Mouse (Mus musculus): ENCODE measurements at regions not wholly inside any gene's neighbourhood (a gene's known extent, or its start where the extent isn't known, plus 50 kb on each side); places are given as distances from the start of the nearest gene placed in this dataset.

DNA sequence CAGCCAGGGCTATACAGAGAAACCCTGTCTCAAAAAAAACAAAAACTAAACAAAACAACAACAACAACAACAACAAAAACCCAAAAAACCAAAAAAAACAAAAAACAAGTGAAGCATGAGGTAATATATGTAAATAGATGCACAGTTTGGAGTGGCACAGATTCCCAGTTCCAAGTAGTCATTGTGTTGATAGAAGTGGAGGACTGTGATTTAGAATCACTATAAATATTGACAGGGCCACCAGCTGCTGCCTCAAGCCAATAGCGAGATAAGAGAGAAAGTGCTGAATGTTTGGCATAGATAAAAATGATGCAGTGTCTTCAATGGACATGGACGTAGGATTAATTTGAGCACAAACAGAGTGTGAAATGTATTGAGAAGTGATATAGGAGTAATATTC, 266.9 kb upstream of the Cntnap5a start:
- 58% methylated on average over 2 of the region's 2 CpGs for WGBS
- peak; percentile 61; the same call in 1 of the 2 replicates for ATAC-seq (ENCODE audit: low FRiP score, low read depth)

DNA sequence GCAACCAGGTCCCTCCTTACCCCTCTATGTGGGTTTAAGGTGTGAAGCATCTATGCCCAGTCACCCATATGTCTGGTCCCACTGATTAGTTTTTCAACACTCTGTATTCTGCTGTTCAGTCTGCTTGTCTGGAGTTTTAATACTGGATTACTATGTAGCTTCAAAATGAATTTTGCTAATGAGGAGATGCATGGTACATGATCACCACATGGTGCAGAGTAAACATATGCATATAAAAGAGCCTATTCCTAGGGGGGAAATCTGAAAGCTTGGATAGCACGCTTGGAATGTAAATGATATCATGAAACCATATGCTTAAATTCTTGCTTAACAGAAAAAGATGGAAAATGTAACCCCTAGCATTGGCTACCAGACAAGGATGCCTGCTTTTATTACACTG, 262.1 kb upstream of the Cntnap5a start:
- H3K9me3 ChIP-seq, result no peaks in the 10 kb centered on the region
- H3K9ac ChIP-seq, result no peak overlapping the region
- no peak overlapping the region for H3K4me3 ChIP-seq
- H3K4me2 ChIP-seq (replicated peaks), result no peak overlapping the region
- no peak overlapping the region for H3K27ac ChIP-seq
- H3K36me3 ChIP-seq, result no peaks in the 10 kb centered on the region
- no peaks in the 10 kb centered on the region for H3K27me3 ChIP-seq (replicated peaks)
- WGBS, result 61% methylated on average over 1 of the region's 1 CpGs
- ATAC-seq (ENCODE audit: low FRiP score, low read depth), result peak; percentile 41; the same call in 1 of the 2 replicates
- no peaks in the 10 kb centered on the region for H3K4me1 ChIP-seq

More for the DNA sequence above, 266.9 kb upstream of the Cntnap5a start:
- no peak overlapping the region for H3K9ac ChIP-seq
- no peaks in the 10 kb centered on the region for H3K4me1 ChIP-seq
- no peaks in the 10 kb centered on the region for H3K36me3 ChIP-seq
- no peak overlapping the region for H3K4me3 ChIP-seq
- H3K9me3 ChIP-seq, result no peaks in the 10 kb centered on the region
- no peak overlapping the region for H3K27ac ChIP-seq
- H3K4me2 ChIP-seq (replicated peaks), result no peak overlapping the region
- H3K27me3 ChIP-seq (replicated peaks), result no peaks in the 10 kb centered on the region

DNA sequence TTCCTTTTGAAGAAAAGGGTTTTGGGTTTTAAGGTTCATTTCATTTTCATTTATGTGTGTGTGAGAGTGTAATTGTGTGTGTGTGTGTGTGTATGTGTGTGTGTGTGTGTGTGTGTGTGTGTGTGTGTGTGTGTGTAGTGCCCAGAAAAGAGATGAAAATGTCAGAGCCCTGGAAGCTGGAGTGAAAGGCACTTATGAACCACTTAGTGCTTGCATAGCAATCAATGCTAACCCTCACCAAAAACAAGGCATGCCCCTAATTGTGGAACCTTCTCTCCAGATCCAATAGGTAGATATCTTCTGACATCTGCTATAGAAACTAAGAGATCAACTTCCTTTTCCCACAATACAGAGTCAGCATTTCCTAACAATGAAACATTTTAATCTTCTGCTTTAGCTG, 261.6 kb upstream of the Cntnap5a start:
- Histone ChIP-seq H3K4me3 (no peak overlapping the region), H3K9ac (no peak overlapping the region), H3K9me3 (no peaks in the 10 kb centered on the region), H3K27ac (no peak overlapping the region), H3K27me3 (replicated peaks) (no peaks in the 10 kb centered on the region), H3K4me1 (no peaks in the 10 kb centered on the region), H3K4me2 (replicated peaks) (no peak overlapping the region), H3K36me3 (no peaks in the 10 kb centered on the region)
- ATAC-seq (ENCODE audit: low FRiP score, low read depth), result peak; percentile 50; the same call in 1 of the 2 replicates
